Comparison of ENCODE assay signal across 9 mouse cellular contexts in the genomic region with DNA sequence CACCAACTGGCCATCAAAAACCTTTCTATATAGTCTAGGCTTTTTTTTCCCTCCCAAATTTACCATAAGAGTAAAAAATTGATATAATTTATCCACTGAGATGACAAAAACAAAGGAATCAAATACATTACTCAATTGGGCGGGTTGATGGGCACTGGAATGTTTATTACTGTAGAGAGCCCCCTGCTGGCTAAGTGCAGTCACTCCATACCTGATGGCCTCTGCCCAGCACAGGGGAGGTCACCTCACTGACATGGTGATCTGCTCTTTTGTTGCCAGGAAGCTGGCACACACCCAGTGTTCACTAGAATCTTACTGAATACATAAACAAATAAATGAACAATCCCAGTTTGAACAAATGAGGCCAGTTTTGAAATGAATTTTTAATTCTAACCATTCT. TPM values are rescaled to one million over a fixed set of nuclear protein-coding genes. Genes with fewer than 3 reads are reported as not detected.
DNase-seq lines count a peak whose midpoint lies in the region; ATAC-seq lines count a peak whose summit lies in the region.
"Had no signal": no experiment of that assay in that cellular context is flagged by ENCODE, and none has a peak within 500 bp of the region (broad histone marks: within the 10 kb centered on the region; RNA-seq: fewer than 3 reads in every experiment).

No protein-coding gene starts in this region.

- H3K9ac ChIP-seq in forebrain, embryonic 14.5 days (ENCODE audit: low read length) = no peak overlapping the region
- no peak overlapping the region for H3K9ac ChIP-seq in forebrain, embryonic 16.5 days (replicated peaks; ENCODE audit: low read depth, low read length)
- H3K9ac ChIP-seq: stomach, embryonic 15.5 days had no signal

- no peaks in the 10 kb centered on the region for H3K4me1 ChIP-seq in forebrain, embryonic 14.5 days (ENCODE audit: control insufficient read depth, insufficient read depth, low read length)
- H3K4me1 ChIP-seq in forebrain, embryonic 16.5 days (replicated peaks; ENCODE audit: control insufficient read depth, insufficient read depth, low read length) = 0 out of 2 replicates have a peak, but pooled peaks cover 3% of the 10 kb centered on the region
- peaks cover 14% of the 10 kb centered on the region for H3K4me1 ChIP-seq in embryonic facial prominence, embryonic 10.5 days
- peaks cover 19% of the 10 kb centered on the region for H3K4me1 ChIP-seq in limb, embryonic 10.5 days
- H3K4me1 ChIP-seq: stomach, embryonic 15.5 days had no signal

- no peak for ATAC-seq in forebrain, embryonic 14.5 days
- ATAC-seq in forebrain, embryonic 16.5 days = no peak
- ATAC-seq in activated CD4-positive, CD25-positive, alpha-beta regulatory T cell, adult 4 months = peak; percentile 72

- H3K4me2 ChIP-seq in forebrain, embryonic 14.5 days (ENCODE audit: low read length) = no peak overlapping the region
- no peak overlapping the region for H3K4me2 ChIP-seq in forebrain, embryonic 16.5 days (ENCODE audit: low read length)
- H3K4me2 ChIP-seq: stomach, embryonic 15.5 days had no signal

- no peaks in the 10 kb centered on the region for H3K27me3 ChIP-seq in forebrain, embryonic 14.5 days (replicated peaks; ENCODE audit: control insufficient read depth, insufficient read depth, low read length)
- H3K27me3 ChIP-seq in forebrain, embryonic 16.5 days (replicated peaks; ENCODE audit: control insufficient read depth, insufficient read depth, low read length) = no peaks in the 10 kb centered on the region
- H3K27me3 ChIP-seq in embryonic facial prominence, embryonic 10.5 days (replicated peaks; ENCODE audit: low read depth, poor library complexity, severe bottlenecking) = no peaks in the 10 kb centered on the region
- no peaks in the 10 kb centered on the region for H3K27me3 ChIP-seq in limb, embryonic 10.5 days (ENCODE audit: low read depth, poor library complexity, severe bottlenecking)
- H3K27me3 ChIP-seq: stomach, embryonic 15.5 days had no signal

- H3K9me3 ChIP-seq in forebrain, embryonic 14.5 days (replicated peaks; ENCODE audit: control insufficient read depth, low read length) = no peaks in the 10 kb centered on the region
- H3K9me3 ChIP-seq in forebrain, embryonic 16.5 days (ENCODE audit: control insufficient read depth, low read length) = no peaks in the 10 kb centered on the region
- no peaks in the 10 kb centered on the region for H3K9me3 ChIP-seq in embryonic facial prominence, embryonic 10.5 days
- no peaks in the 10 kb centered on the region for H3K9me3 ChIP-seq in limb, embryonic 10.5 days (replicated peaks)
- H3K9me3 ChIP-seq: stomach, embryonic 15.5 days had no signal

- no peak overlapping the region for H3K27ac ChIP-seq in forebrain, embryonic 14.5 days (ENCODE audit: low read depth, low read length)
- no peak overlapping the region for H3K27ac ChIP-seq in forebrain, embryonic 16.5 days (ENCODE audit: low read length)
- no peak overlapping the region for H3K27ac ChIP-seq in embryonic facial prominence, embryonic 10.5 days (replicated peaks)
- H3K27ac ChIP-seq in limb, embryonic 10.5 days = no peak overlapping the region
- H3K27ac ChIP-seq: stomach, embryonic 15.5 days had no signal

- 23% methylated on average over 1 of the region's 1 CpGs for WGBS in forebrain, embryonic 14.5 days
- 30% methylated on average over 1 of the region's 1 CpGs for WGBS in forebrain, embryonic 16.5 days
- 38% methylated on average over 1 of the region's 1 CpGs for WGBS in embryonic facial prominence, embryonic 10.5 days
- whole genome bisulfite sequencing in limb, embryonic 10.5 days = 36% methylated on average over 1 of the region's 1 CpGs

- peak; percentile 46 for DNase-seq in forebrain, embryonic 14.5 days (ENCODE audit: low spot score)
- DNase-seq in 3T3-L1 (ENCODE audit: low read depth, low spot score) = peak; percentile 71
- DNase-seq in embryonic facial prominence, embryonic 10.5 days (ENCODE audit: low spot score) = peak; percentile 52
- DNase-seq in limb, embryonic 10.5 days (ENCODE audit: low spot score) = peak; percentile 42
- peak; percentile 72 for DNase-seq in retina, embryonic 14.5 days (ENCODE audit: low spot score)
- DNase-seq in right cerebral cortex, postnatal 36 days (ENCODE audit: low spot score in 2 of 2) = no peak

- no peak overlapping the region for H3K4me3 ChIP-seq in forebrain, embryonic 14.5 days (ENCODE audit: low read depth, low read length)
- no peak overlapping the region for H3K4me3 ChIP-seq in forebrain, embryonic 16.5 days (replicated peaks; ENCODE audit: low read length)
- no peak overlapping the region for H3K4me3 ChIP-seq in embryonic facial prominence, embryonic 10.5 days
- H3K4me3 ChIP-seq in limb, embryonic 10.5 days = no peak overlapping the region
- H3K4me3 ChIP-seq: stomach, embryonic 15.5 days had no signal

- no peaks in the 10 kb centered on the region for H3K36me3 ChIP-seq in forebrain, embryonic 14.5 days (ENCODE audit: control insufficient read depth, insufficient read depth, low read length)
- H3K36me3 ChIP-seq in forebrain, embryonic 16.5 days (ENCODE audit: control insufficient read depth, insufficient read depth) = no peaks in the 10 kb centered on the region
- H3K36me3 ChIP-seq in embryonic facial prominence, embryonic 10.5 days (replicated peaks) = 0 out of 2 replicates have a peak, but pooled peaks cover 11% of the 10 kb centered on the region
- H3K36me3 ChIP-seq in limb, embryonic 10.5 days = peaks cover 16% of the 10 kb centered on the region
- H3K36me3 ChIP-seq: stomach, embryonic 15.5 days had no signal

RNA-seq across cellular contexts. Expression of a gene that starts 40.9 kb away (rescaled TPM):
- 9.1 and 9.4 TPM in 2 replicates for polyA plus RNA-seq in forebrain, embryonic 14.5 days (2014; fragmentation: Nextera tagmentation; extraction: Ambion mirVana)
- 12.2 and 14.3 TPM in 2 replicates for polyA plus RNA-seq in forebrain, embryonic 16.5 days (2015; fragmentation: Nextera tagmentation; extraction: Ambion mirVana)
- polyA plus RNA-seq in activated CD4-positive, CD25-positive, alpha-beta regulatory T cell, adult 4 months (2017; shearing (Covaris generic)) = 10 to 100 TPM; 15.1 to 19.5 TPM
- polyA plus RNA-seq in embryonic facial prominence, embryonic 10.5 days (2016; fragmentation: Nextera tagmentation; extraction: Ambion mirVana) = 2.8 and 4.3 TPM in 2 replicates
- 1.4 and 2.4 TPM in 2 replicates for polyA plus RNA-seq in limb, embryonic 10.5 days (2016; fragmentation: Nextera tagmentation; extraction: Ambion mirVana)

Comparison
In these comparisons a context has a peak if more than half of its experiments do, and no peak if none do; other contexts are left out.
1. DNase-seq: peak in forebrain, embryonic 14.5 days (single experiment), 3T3-L1 (single experiment), embryonic facial prominence, embryonic 10.5 days (single experiment), limb, embryonic 10.5 days (single experiment) and retina, embryonic 14.5 days (single experiment); none in right cerebral cortex, postnatal 36 days (0 of 2).